Mouse (Mus musculus) heart, postnatal 0 days (tissue): ENCODE measurements around the gene Klhl8.

Experiments
- CTCF ChIP-seq: IDR thresholded peaks from 2 replicates; pipeline ENCODE4 v1.5.1; 2016; ENCODE audit warnings: antibody characterized with exemption, control low read depth, low read depth
- EP300 ChIP-seq: IDR thresholded peaks from 2 replicates; pipeline ENCODE4 v1.6.1; 2016; ENCODE audit warnings: antibody characterized with exemption, low read depth

DNA sequence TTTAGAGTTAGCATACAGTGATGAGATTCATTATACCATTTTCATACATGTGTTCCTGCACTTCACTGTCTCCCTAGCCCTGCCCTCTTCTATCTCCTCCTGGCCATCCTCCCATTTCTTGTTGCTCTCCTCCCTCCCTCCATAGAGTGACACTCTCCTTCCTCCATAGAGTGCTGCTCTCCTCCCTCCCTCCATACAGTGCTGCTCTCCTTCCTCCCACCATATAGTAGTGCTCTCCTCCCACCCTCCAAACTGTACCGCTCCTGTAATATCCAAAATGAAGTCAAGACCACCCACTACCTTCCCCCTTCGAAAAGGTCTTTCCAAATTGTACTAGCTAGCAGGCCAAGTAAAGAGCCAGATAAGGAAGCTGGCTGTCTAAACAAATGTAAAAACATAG is 12.7 kb upstream of the Klhl8 start:
- TF ChIP-seq CTCF: no peak
- no peak for TF ChIP-seq EP300
